ENCODE assay signal across 8 mouse cellular contexts in the genomic region with DNA sequence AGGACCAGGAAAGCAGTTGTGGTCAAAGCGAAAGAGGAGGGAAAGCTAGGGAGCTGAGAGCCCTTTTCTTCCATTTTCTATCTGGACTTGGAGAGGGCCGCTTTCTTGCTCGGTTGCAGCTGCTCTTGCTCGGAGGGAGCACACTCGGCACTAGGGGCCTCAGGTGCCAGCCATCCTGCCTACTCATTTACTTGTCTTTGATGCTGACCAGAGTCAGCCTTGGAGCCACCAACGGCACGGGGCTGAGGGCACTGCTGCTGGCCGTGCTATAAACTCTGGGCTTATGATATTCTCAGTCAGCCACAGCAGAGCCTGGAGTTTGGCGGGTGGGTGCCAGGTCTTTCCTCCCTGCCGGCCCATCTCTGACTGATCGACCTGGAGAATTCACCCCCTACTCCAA. TPM values are rescaled to one million over a fixed set of nuclear protein-coding genes. Genes with fewer than 3 reads are reported as not detected.
DNase-seq lines count a peak whose midpoint lies in the region; ATAC-seq and TF ChIP-seq lines count a peak whose summit lies in the region.

No protein-coding gene starts in this region.

- H3K36me3 ChIP-seq in lung, postnatal 0 days (ENCODE audit: insufficient read depth, low read length): no peaks in the 10 kb centered on the region
- no peaks in the 10 kb centered on the region for H3K36me3 ChIP-seq in hindbrain, embryonic 12.5 days
- no peaks in the 10 kb centered on the region for H3K36me3 ChIP-seq in midbrain, embryonic 12.5 days

- H3K27ac ChIP-seq in lung, postnatal 0 days (ENCODE audit: low read length): peak overlapping the region; percentile 75
- peak overlapping the region; percentile 98 for H3K27ac ChIP-seq in hindbrain, embryonic 12.5 days
- H3K27ac ChIP-seq in midbrain, embryonic 12.5 days (replicated peaks): peak overlapping the region; percentile 97

- no peak for TF ChIP-seq EP300 in lung, postnatal 0 days (IDR thresholded peaks at IDR 0.05)

- peak; percentile 5 for ATAC-seq in lung, postnatal 0 days
- ATAC-seq in hindbrain, embryonic 12.5 days (ENCODE audit: low FRiP score): peak; percentile 17; the same call in 1 of the 2 replicates
- ATAC-seq in midbrain, embryonic 12.5 days (ENCODE audit: low FRiP score, low read depth): no peak

- H3K9me3 ChIP-seq in lung, postnatal 0 days (ENCODE audit: low read length): no peaks in the 10 kb centered on the region
- H3K9me3 ChIP-seq in hindbrain, embryonic 12.5 days (replicated peaks): no peaks in the 10 kb centered on the region
- no peaks in the 10 kb centered on the region for H3K9me3 ChIP-seq in midbrain, embryonic 12.5 days

- H3K4me2 ChIP-seq in lung, postnatal 0 days (replicated peaks; ENCODE audit: low read depth, low read length): peak overlapping the region; percentile 87
- peak overlapping the region; percentile 81 for H3K4me2 ChIP-seq in hindbrain, embryonic 12.5 days (replicated peaks)
- peak overlapping the region; percentile 80 for H3K4me2 ChIP-seq in midbrain, embryonic 12.5 days (replicated peaks)

- DNase-seq in adrenal gland, postnatal 10 days: peak; percentile 47
- no peak for DNase-seq in adrenal gland, postnatal 36 days
- no peak for DNase-seq in lung, postnatal 0 days (ENCODE audit: low spot score)
- no peak for DNase-seq in lung, postnatal 36 days
- no peak for DNase-seq in urinary bladder, adult 18-20 months (ENCODE audit: low spot score in 2 of 2)
- no peak for DNase-seq in layer of hippocampus, adult 18-20 months (ENCODE audit: low spot score in 2 of 2)

- TF ChIP-seq CTCF in lung, postnatal 0 days (IDR thresholded peaks at IDR 0.05): no peak

- H3K9ac ChIP-seq in lung, postnatal 0 days (replicated peaks; ENCODE audit: low read depth): peak overlapping the region; percentile 46
- peak overlapping the region; percentile 86 for H3K9ac ChIP-seq in hindbrain, embryonic 12.5 days
- peak overlapping the region; percentile 87 for H3K9ac ChIP-seq in midbrain, embryonic 12.5 days (replicated peaks)

- no peaks in the 10 kb centered on the region for H3K27me3 ChIP-seq in lung, postnatal 0 days (replicated peaks; ENCODE audit: insufficient read depth, low read length)
- H3K27me3 ChIP-seq in hindbrain, embryonic 12.5 days: no peaks in the 10 kb centered on the region
- H3K27me3 ChIP-seq in midbrain, embryonic 12.5 days: peaks cover 3% of the 10 kb centered on the region; the same call in 1 of the 2 replicates

- H3K4me1 ChIP-seq in lung, postnatal 0 days (ENCODE audit: insufficient read depth, low read depth, low read length): peaks cover 15% of the 10 kb centered on the region; the same call in 1 of the 2 replicates
- peaks cover 66% of the 10 kb centered on the region for H3K4me1 ChIP-seq in hindbrain, embryonic 12.5 days
- peaks cover 71% of the 10 kb centered on the region for H3K4me1 ChIP-seq in midbrain, embryonic 12.5 days

- peak overlapping the region; percentile 74 for H3K4me3 ChIP-seq in lung, postnatal 0 days (ENCODE audit: low read depth, low read length)
- peak overlapping the region; percentile 70 for H3K4me3 ChIP-seq in hindbrain, embryonic 12.5 days
- peak overlapping the region; percentile 67 for H3K4me3 ChIP-seq in midbrain, embryonic 12.5 days

- WGBS in lung, postnatal 0 days: 2% methylated on average over 11 of the region's 11 CpGs
- 0% methylated on average over 11 of the region's 11 CpGs for WGBS in hindbrain, embryonic 12.5 days
- WGBS in midbrain, embryonic 12.5 days: 0% methylated on average over 11 of the region's 11 CpGs

RNA-seq across cellular contexts. Expression of gene Sema4b, which starts 12.2 kb away (rescaled TPM):
- total RNA-seq in adrenal gland, postnatal 10 days (2021): 10 to 100 TPM; 39.0 to 44.3 TPM
- 10 to 100 TPM; 47.3 to 57.2 TPM for total RNA-seq in adrenal gland, postnatal 36 days (2021)
- polyA plus RNA-seq in lung, postnatal 0 days (2015; fragmentation: Nextera tagmentation; extraction: Ambion mirVana): 11.6 and 11.8 TPM in 2 replicates
- polyA plus RNA-seq in hindbrain, embryonic 12.5 days (2016; fragmentation: Nextera tagmentation; extraction: Ambion mirVana): 20.9 and 21.1 TPM in 2 replicates
- 17.7 and 20.9 TPM in 2 replicates for polyA plus RNA-seq in midbrain, embryonic 12.5 days (2016; fragmentation: Nextera tagmentation; extraction: Ambion mirVana)
- total RNA-seq in layer of hippocampus, adult 18-20 months (2021): 10 to 100 TPM; 22.0 to 23.6 TPM

RNA-seq across cellular contexts. Expression of gene Cib1, which starts 33.8 kb away (rescaled TPM):
- 10 to 100 TPM; 50.6 to 54.9 TPM for total RNA-seq in adrenal gland, postnatal 10 days (2021)
- 10 to 100 TPM; 65.1 to 70.1 TPM for total RNA-seq in adrenal gland, postnatal 36 days (2021)
- polyA plus RNA-seq in lung, postnatal 0 days (2015; fragmentation: Nextera tagmentation; extraction: Ambion mirVana): 108 and 123 TPM in 2 replicates
- polyA plus RNA-seq in hindbrain, embryonic 12.5 days (2016; fragmentation: Nextera tagmentation; extraction: Ambion mirVana): 37.5 and 40.5 TPM in 2 replicates
- 41.3 and 42.3 TPM in 2 replicates for polyA plus RNA-seq in midbrain, embryonic 12.5 days (2016; fragmentation: Nextera tagmentation; extraction: Ambion mirVana)
- total RNA-seq in layer of hippocampus, adult 18-20 months (2021): 10 to 100 TPM; 22.3 to 25.3 TPM

RNA-seq across cellular contexts. Expression of gene Gdpgp1, which starts 33.8 kb away (rescaled TPM):
- 1 to 10 TPM; 3.0 to 3.9 TPM for total RNA-seq in adrenal gland, postnatal 10 days (2021)
- 1 to 10 TPM; 3.8 to 3.9 TPM for total RNA-seq in adrenal gland, postnatal 36 days (2021)
- polyA plus RNA-seq in lung, postnatal 0 days (2015; fragmentation: Nextera tagmentation; extraction: Ambion mirVana): 2.6 and 2.8 TPM in 2 replicates
- polyA plus RNA-seq in hindbrain, embryonic 12.5 days (2016; fragmentation: Nextera tagmentation; extraction: Ambion mirVana): 4.6 and 4.9 TPM in 2 replicates
- polyA plus RNA-seq in midbrain, embryonic 12.5 days (2016; fragmentation: Nextera tagmentation; extraction: Ambion mirVana): 4.0 and 4.6 TPM in 2 replicates
- 1 to 10 TPM; 6.0 to 6.1 TPM for total RNA-seq in layer of hippocampus, adult 18-20 months (2021)

RNA-seq across cellular contexts. Expression of gene Ttll13, which starts 47.3 kb away (rescaled TPM):
- total RNA-seq in adrenal gland, postnatal 10 days (2021): 1 to 10 TPM; 1.1 to 1.8 TPM
- under 1 TPM; 0.59 to 0.83 TPM for total RNA-seq in adrenal gland, postnatal 36 days (2021)
- 1.9 and 2.1 TPM in 2 replicates for polyA plus RNA-seq in lung, postnatal 0 days (2015; fragmentation: Nextera tagmentation; extraction: Ambion mirVana)
- 2.0 and 2.7 TPM in 2 replicates for polyA plus RNA-seq in hindbrain, embryonic 12.5 days (2016; fragmentation: Nextera tagmentation; extraction: Ambion mirVana)
- 1.9 and 2.4 TPM in 2 replicates for polyA plus RNA-seq in midbrain, embryonic 12.5 days (2016; fragmentation: Nextera tagmentation; extraction: Ambion mirVana)
- 1 to 10 TPM; 1.9 to 2.8 TPM for total RNA-seq in layer of hippocampus, adult 18-20 months (2021)
